Mouse (Mus musculus): ENCODE results near the gene Grb7.

GRCm38 (mm10) chr11:98469761-98470714, 23.8 kb downstream of the Grb7 start:
- TF ChIP-seq GATA1 (IDR thresholded peaks at IDR 0.05; ENCODE audit: borderline replicate concordance, low read length) (no peak), CTCF (IDR thresholded peaks at IDR 0.05; ENCODE audit: low read depth, low read length) (no peak), TAL1 (conservative IDR thresholded peaks at IDR 0.05; ENCODE audit: low read depth, low read length) (no peak), GATA2 (IDR thresholded peaks at IDR 0.05; ENCODE audit: borderline replicate concordance, low read depth, low read length) (no peak), POLR2AphosphoS5 (IDR thresholded peaks at IDR 0.05; ENCODE audit: insufficient replicate concordance, low read depth, low read length) (no peak)
